Mouse (Mus musculus) neural tube, embryonic 15.5 days (tissue): Measurements from ENCODE around the gene Olfr921. TPM values are rescaled to one million over a fixed set of nuclear protein-coding genes. Genes with fewer than 3 reads are reported as not detected.

Source experiments
- ATAC-seq: fragments of 200-750 bp; cut with Nextera tagmentation; 2 replicates; pipeline ENCODE4 v1.8.0; 2017; ENCODE audit warnings: mild to moderate bottlenecking, moderate TSS enrichment, moderate library complexity; ENCODE audit not compliant: low FRiP score
- H3K27ac ChIP-seq: fragments of 300-500 bp; sonication (generic); replicated peaks from 2 replicates; pipeline ENCODE4 v1.5.1; 2015; ENCODE audit warnings: mild to moderate bottlenecking, inconsistent platforms
- H3K27me3 ChIP-seq: fragments of 300-500 bp; sonication (generic); replicated peaks from 2 replicates; pipeline ENCODE4 v1.6.1; 2015; ENCODE audit warnings: inconsistent platforms
- H3K36me3 ChIP-seq: fragments of 300-500 bp; sonication (generic); 2 replicates; pipeline ENCODE4 v1.6.1; 2015; ENCODE audit warnings: inconsistent platforms
- H3K4me1 ChIP-seq: fragments of 300-500 bp; sonication (generic); 2 replicates; pipeline ENCODE4 v1.6.1; 2015; ENCODE audit warnings: inconsistent platforms
- H3K4me2 ChIP-seq: fragments of 300-500 bp; sonication (generic); 2 replicates; pipeline ENCODE4 v1.6.1; 2015; ENCODE audit warnings: inconsistent platforms, mild to moderate bottlenecking, moderate library complexity
- H3K4me3 ChIP-seq: fragments of 300-500 bp; sonication (generic); replicated peaks from 2 replicates; pipeline ENCODE4 v1.5.1; 2015; ENCODE audit warnings: mild to moderate bottlenecking, inconsistent platforms
- H3K9ac ChIP-seq: fragments of 300-500 bp; sonication (generic); replicated peaks from 2 replicates; pipeline ENCODE4 v1.6.1; 2015; ENCODE audit warnings: mild to moderate bottlenecking, inconsistent platforms
- H3K9me3 ChIP-seq: fragments of 300-500 bp; sonication (generic); replicated peaks from 2 replicates; pipeline ENCODE4 v1.6.1; 2016; ENCODE audit warnings: inconsistent platforms
- WGBS: fragments of 180-500 bp; shearing (Covaris S2); methylation state at CpG from one replicate; pipeline ENCODE4 v1.1.7; 2015; ENCODE audit warnings: mixed read lengths; 5-methylcytosine and 5-hydroxymethylcytosine counted together
- polyA plus RNA-seq: library from polyadenylated mRNA; unstranded; fragments of >200 nt; fragmentation: Nextera tagmentation; extraction: Ambion mirVana; gene quantifications from 2 replicates; pipeline ENCODE4 v1.2.1, GENCODE M21; 2015

The Olfr921 gene
- not detected in 2 replicates for polyA plus RNA-seq

DNA sequence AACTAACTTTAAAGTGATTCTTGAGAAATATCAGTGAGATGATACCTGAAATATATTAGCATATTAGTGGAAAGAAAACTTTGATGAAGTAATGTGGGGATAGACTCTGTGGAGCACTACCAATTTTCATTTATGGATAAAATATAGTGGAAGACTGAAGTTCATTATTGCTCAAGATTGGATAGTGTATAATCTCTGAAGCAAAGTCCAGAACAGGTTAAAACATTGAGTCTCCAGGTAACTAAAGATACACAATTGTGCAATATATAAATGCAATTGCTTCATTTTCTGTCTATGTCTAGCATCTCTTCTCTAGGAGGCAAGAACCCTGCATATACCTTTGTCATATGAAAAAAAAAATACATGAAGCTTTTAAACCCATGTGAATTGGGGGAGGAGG, at the start of gene Olfr921:
Olfr921 (plus strand) TSS at position 301 of the 400 bp plus-strand sequence.
- H3K9me3 ChIP-seq: no peaks in the 10 kb centered on the region
- no peak within 1 kb of the TSS for H3K4me3 ChIP-seq
- H3K9ac ChIP-seq: no peak within 1 kb of the TSS
- H3K36me3 ChIP-seq: no peaks in the 10 kb centered on the region
- H3K27ac ChIP-seq: no peak within 1 kb of the TSS
- no peaks in the 10 kb centered on the region for H3K27me3 ChIP-seq
- no peak for ATAC-seq
- no peaks in the 10 kb centered on the region for H3K4me1 ChIP-seq
- H3K4me2 ChIP-seq: no peak within 1 kb of the TSS

DNA sequence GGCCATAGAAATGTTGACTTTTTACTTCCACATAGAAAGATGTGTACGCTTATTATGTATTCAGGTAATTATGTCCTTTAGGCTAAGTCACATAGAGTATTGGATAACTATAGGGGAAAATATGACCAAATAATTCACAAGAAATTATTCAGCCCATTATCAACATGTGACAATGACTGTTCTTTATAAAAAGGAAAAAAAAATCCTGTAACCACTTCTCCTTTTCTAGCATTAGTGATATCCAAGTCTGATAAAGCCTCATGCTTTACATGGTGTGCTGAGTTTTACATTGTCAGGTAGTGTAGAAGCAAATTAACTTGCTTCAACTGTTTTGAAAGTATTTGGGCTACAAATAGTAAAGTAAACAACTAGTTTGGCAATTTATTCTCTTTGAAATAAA, 48.8 kb upstream of the Olfr921 start:
- 96% methylated on average over 1 of the region's 1 CpGs for WGBS
- Histone ChIP-seq H3K27ac (no peak overlapping the region), H3K36me3 (no peaks in the 10 kb centered on the region), H3K4me3 (no peak overlapping the region), H3K4me1 (peaks cover 6% of the 10 kb centered on the region), H3K9me3 (no peaks in the 10 kb centered on the region), H3K27me3 (no peaks in the 10 kb centered on the region), H3K9ac (no peak overlapping the region), H3K4me2 (no peak overlapping the region)
- ATAC-seq: no peak

DNA sequence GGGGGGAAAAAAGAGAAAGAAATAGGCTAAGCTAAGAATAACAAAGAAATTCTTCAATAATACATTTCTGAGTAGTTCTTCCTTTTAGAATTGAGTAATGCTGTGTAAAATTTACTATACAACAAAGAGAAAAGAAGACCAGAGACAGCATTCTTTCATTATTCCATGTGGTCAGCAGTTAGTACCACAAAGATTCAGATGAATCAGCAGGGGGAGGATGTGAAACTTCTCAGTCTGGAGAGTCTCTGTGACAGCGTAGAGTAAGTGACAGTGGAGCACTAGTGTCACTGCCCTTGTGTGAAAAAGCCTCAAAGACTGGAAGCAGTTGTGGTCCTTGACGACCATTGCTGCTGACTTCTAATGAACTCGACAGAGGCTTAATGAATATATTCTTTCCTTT, 44.6 kb upstream of the Olfr921 start:
- 87% methylated on average over 3 of the region's 3 CpGs for WGBS
- Histone ChIP-seq H3K4me3 (no peak overlapping the region), H3K36me3 (no peaks in the 10 kb centered on the region), H3K9ac (no peak overlapping the region), H3K4me1 (no peaks in the 10 kb centered on the region), H3K9me3 (no peaks in the 10 kb centered on the region), H3K4me2 (no peak overlapping the region), H3K27me3 (no peaks in the 10 kb centered on the region), H3K27ac (no peak overlapping the region)
- ATAC-seq: no peak

DNA sequence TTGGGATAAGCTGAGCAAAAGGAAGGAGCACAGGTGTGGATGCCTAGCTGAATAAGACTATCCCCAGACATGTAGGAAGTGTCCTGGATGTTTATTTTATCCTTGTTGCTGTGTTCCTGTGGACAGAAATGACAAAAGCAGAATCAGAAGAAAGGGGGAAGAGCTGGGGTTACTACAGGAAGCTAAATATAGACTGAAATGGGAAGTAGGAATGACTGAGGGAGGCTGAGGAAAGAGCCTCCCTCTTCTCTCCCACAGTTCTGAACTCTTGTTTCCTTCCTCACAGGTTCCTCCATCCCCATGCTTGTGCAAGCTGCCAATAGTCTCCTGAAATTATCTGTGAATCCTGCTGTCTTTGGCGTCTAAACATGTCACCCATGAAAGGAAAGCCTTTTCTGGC, 31.5 kb upstream of the Olfr921 start:
- H3K4me3 ChIP-seq: no peak overlapping the region
- H3K27ac ChIP-seq: no peak overlapping the region
- no peaks in the 10 kb centered on the region for H3K4me1 ChIP-seq
- ATAC-seq: no peak
- WGBS: 72% methylated on average over 1 of the region's 1 CpGs
- H3K27me3 ChIP-seq: no peaks in the 10 kb centered on the region
- H3K4me2 ChIP-seq: no peak overlapping the region
- no peak overlapping the region for H3K9ac ChIP-seq
- H3K36me3 ChIP-seq: no peaks in the 10 kb centered on the region
- H3K9me3 ChIP-seq: no peaks in the 10 kb centered on the region

DNA sequence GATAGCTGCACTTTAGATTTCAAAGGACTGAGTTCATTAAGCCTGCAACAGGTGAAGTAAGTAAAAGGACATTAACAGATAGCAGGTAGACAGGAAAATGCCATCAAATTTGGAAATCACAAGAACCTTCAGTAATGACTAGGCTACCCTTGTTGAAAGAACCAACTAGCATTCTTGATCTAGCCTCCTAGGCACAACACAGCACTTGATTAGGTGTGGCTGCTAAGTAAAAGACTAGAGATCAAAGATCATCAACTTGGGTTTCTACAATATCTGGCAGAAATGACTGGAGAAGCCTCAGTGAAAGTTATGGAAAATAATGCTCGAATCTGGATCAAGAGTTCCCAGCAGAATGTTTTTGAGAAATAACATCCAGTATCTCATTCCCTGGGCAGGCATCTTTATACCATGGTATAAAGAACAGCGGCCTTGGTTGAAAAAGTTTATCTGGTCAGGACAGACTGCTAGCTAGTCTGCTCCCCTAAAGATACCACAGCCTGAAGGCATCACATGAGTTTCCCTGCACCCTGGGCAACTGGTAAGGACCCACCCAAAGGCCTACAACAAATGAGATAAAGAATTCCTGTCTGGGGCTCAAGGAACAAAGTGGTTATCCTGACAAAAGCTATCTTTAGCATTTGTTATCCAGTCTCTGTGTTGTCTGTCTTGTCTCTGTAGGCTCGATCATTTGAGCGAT, 28.1 kb upstream of the Olfr921 start:
- no peaks in the 10 kb centered on the region for H3K4me1 ChIP-seq
- H3K4me2 ChIP-seq: no peak overlapping the region
- H3K9me3 ChIP-seq: no peaks in the 10 kb centered on the region
- H3K36me3 ChIP-seq: no peaks in the 10 kb centered on the region
- WGBS: 95% methylated on average over 4 of the region's 4 CpGs
- no peak overlapping the region for H3K4me3 ChIP-seq
- ATAC-seq: no peak
- no peak overlapping the region for H3K27ac ChIP-seq
- no peaks in the 10 kb centered on the region for H3K27me3 ChIP-seq
- H3K9ac ChIP-seq: no peak overlapping the region

DNA sequence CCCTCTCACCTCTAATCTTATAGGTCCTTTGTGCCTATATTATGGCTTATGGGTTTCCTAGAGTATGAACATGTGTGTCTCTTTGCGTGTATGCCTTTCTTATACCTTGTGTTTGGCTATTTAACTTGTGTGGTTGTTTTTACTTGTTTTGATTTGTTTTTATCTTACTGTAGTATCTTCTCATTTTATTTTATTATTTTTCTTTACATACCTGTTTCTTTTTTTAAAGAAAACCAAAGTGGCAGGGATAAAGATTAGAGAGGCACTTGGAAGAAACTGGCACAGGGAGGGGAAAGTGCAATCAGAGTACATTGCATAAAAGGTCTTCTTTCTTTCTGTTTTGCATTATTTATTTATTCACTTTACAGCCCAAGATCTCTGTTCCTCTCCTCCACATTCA, 20.9 kb upstream of the Olfr921 start, which contains the start of gene Olfr920:
Olfr920 (plus strand) TSS at position 301 of the 400 bp plus-strand sequence.
- Histone ChIP-seq H3K9me3 (no peaks in the 10 kb centered on the region), H3K9ac (no peak within 1 kb of the TSS), H3K4me2 (no peak within 1 kb of the TSS), H3K36me3 (no peaks in the 10 kb centered on the region), H3K4me1 (no peaks in the 10 kb centered on the region), H3K27me3 (no peaks in the 10 kb centered on the region), H3K27ac (no peak within 1 kb of the TSS), H3K4me3 (no peak within 1 kb of the TSS)
- ATAC-seq: no peak
- 96% methylated on average over 1 of the region's 1 CpGs for WGBS

DNA sequence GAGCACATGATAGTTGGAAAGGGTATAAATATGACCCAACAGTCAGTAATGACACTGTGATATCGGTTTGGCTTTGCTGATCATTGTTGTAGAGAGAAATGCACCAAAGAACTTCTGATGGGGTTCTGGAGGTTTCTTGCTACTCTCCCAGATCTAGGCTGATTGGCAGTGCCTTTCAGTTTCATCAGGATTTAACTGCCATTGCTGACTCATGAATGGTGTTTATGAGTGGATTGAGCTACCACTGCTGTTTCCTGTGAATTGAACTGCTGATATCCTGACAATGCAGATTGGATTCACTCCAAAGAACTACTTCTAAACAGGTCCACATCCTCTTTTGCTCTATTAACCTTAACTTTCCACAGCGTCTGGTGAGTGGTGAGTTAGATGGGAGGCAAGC, 19.8 kb downstream of the Olfr921 start:
- Histone ChIP-seq H3K4me1 (no peaks in the 10 kb centered on the region), H3K4me2 (no peak overlapping the region), H3K27ac (no peak overlapping the region), H3K4me3 (no peak overlapping the region), H3K9ac (no peak overlapping the region), H3K36me3 (no peaks in the 10 kb centered on the region), H3K9me3 (no peaks in the 10 kb centered on the region), H3K27me3 (no peaks in the 10 kb centered on the region)
- WGBS: 92% methylated on average over 2 of the region's 2 CpGs
- no peak for ATAC-seq

DNA sequence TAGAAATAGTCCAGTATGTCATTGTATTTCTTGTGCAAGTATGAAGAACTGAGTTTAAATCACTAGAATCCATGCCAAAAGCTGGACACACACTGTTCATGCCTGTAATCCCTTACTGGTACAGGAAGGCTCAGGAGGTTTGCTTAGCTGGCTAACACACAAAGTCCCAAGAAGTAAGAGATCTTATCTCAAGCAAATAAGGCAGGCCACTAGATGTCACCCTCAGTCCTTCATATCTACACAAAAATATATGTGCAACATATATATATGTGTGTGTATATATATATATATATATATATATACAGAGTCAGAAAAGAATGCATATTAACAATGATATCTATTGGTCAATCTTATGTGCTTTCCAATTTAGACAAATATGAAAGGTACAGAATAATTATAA, 32.8 kb downstream of the Olfr921 start:
- no peak overlapping the region for H3K4me3 ChIP-seq
- no peak for ATAC-seq
- H3K36me3 ChIP-seq: no peaks in the 10 kb centered on the region
- H3K9ac ChIP-seq: no peak overlapping the region
- H3K4me2 ChIP-seq: no peak overlapping the region
- no peaks in the 10 kb centered on the region for H3K9me3 ChIP-seq
- H3K4me1 ChIP-seq: no peaks in the 10 kb centered on the region
- no peak overlapping the region for H3K27ac ChIP-seq
- no peaks in the 10 kb centered on the region for H3K27me3 ChIP-seq

DNA sequence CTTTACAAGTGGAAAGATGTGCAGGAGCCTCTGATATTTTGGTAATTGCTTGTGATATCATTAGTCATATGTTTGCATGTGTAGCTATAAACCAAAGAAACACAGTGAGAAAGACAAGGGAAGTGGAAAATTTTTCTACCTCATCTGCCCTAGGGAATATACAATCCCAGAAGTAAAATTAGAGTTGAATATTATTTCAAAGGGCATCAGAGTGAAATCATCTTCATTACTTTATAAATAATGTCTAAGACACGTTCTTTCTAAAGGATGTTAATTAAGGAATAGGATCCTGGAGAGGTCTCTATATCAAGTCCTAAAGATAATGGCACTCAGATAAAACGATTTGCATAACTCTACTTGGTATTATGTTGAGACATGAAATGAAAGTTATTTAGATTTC, 41.4 kb downstream of the Olfr921 start, which contains the start of gene Olfr922:
Olfr922 (plus strand) TSS at position 301 of the 400 bp plus-strand sequence.
- no peak within 1 kb of the TSS for H3K9ac ChIP-seq
- H3K4me2 ChIP-seq: no peak within 1 kb of the TSS
- H3K27me3 ChIP-seq: no peaks in the 10 kb centered on the region
- no peak within 1 kb of the TSS for H3K4me3 ChIP-seq
- ATAC-seq: no peak
- H3K4me1 ChIP-seq: no peaks in the 10 kb centered on the region
- no peaks in the 10 kb centered on the region for H3K36me3 ChIP-seq
- no peaks in the 10 kb centered on the region for H3K9me3 ChIP-seq
- no peak within 1 kb of the TSS for H3K27ac ChIP-seq
- WGBS: 61% methylated on average over 2 of the region's 2 CpGs

DNA sequence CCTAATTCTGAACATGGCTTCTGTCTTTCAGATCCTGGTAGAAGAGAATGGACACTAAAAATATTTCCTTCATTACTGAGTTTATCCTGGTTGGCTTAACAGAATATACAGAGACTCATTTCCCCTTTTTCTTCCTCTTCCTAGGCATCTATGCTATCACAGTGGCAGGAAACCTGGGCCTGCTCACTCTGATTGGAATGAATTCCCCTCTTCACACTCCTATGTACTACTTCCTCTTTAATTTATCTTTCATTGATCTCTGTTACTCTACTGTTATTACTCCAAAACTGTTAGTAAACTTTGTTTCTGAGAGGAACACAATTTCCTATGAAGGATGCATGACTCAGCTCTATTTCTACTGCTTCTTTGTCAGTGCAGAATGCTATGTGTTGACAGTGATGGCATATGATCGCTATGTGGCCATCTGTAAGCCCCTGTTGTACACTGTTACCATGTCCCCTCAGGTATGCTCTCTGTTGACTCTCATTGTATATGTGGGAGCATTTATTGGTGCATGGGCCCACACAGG, 42.7 kb downstream of the Olfr921 start:
- Histone ChIP-seq H3K9me3 (no peaks in the 10 kb centered on the region), H3K36me3 (no peaks in the 10 kb centered on the region), H3K4me1 (no peaks in the 10 kb centered on the region), H3K4me3 (no peak overlapping the region), H3K4me2 (no peak overlapping the region), H3K27ac (no peak overlapping the region), H3K27me3 (no peaks in the 10 kb centered on the region), H3K9ac (no peak overlapping the region)
- no peak for ATAC-seq
- 88% methylated on average over 1 of the region's 1 CpGs for WGBS

DNA sequence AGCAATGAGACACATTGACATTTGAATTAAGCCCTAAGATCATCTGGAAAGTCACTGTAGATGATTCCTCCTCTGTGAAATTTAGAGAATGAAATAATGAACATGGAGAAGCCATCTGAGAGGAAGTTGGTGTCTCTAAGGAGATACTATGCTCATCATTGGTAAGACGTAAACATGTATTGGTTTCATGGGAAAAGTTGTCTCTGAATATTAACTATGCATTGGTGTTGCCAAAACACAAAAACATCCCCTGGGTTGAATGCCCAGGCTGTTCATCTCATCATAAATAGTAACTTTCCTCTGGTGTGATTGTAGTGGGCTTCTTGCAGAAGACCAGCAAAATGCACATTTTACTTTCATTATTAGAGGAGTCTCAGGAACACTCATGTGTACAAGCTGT, 53.4 kb downstream of the Olfr921 start, which contains the start of gene Olfr923:
Olfr923 (plus strand) TSS at position 301 of the 400 bp plus-strand sequence.
- Histone ChIP-seq H3K27me3 (no peaks in the 10 kb centered on the region), H3K9me3 (no peaks in the 10 kb centered on the region), H3K4me3 (no peak within 1 kb of the TSS), H3K4me1 (no peaks in the 10 kb centered on the region), H3K36me3 (no peaks in the 10 kb centered on the region), H3K27ac (no peak within 1 kb of the TSS), H3K9ac (no peak within 1 kb of the TSS), H3K4me2 (no peak within 1 kb of the TSS)
- 86% methylated on average over 1 of the region's 1 CpGs for WGBS
- ATAC-seq: no peak
